Mouse (Mus musculus) forebrain, embryonic 16.5 days (tissue): ENCODE data around the gene Igfbp5. TPM values are rescaled to one million over a fixed set of nuclear protein-coding genes. Genes with fewer than 3 reads are reported as not detected.

Experiments used
- ATAC-seq: fragments of 200-750 bp; cut with Nextera tagmentation; 2 replicates; pipeline ENCODE4 v1.8.0; 2017; ENCODE audit warnings: mild to moderate bottlenecking, moderate library complexity
- H3K27ac ChIP-seq: fragments of 300-500 bp; sonication (generic); 2 replicates; pipeline ENCODE4 v1.5.1; 2014; ENCODE audit warnings: low read length, control low read depth
- H3K27me3 ChIP-seq: fragments of 300-500 bp; sonication (generic); replicated peaks from 2 replicates; pipeline ENCODE4 v1.6.1; 2014; ENCODE audit warnings: low read length; ENCODE audit not compliant: control insufficient read depth, insufficient read depth
- H3K36me3 ChIP-seq: fragments of 300-500 bp; sonication (generic); 2 replicates; pipeline ENCODE4 v1.6.1; 2014; ENCODE audit not compliant: control insufficient read depth, insufficient read depth
- H3K4me1 ChIP-seq: fragments of 300-500 bp; sonication (generic); replicated peaks from 2 replicates; pipeline ENCODE4 v1.6.1; 2014; ENCODE audit warnings: low read length; ENCODE audit not compliant: control insufficient read depth, insufficient read depth
- H3K4me2 ChIP-seq: fragments of 300-500 bp; sonication (generic); 2 replicates; pipeline ENCODE4 v1.6.1; 2014; ENCODE audit warnings: mild to moderate bottlenecking, low read length, control low read depth
- H3K4me3 ChIP-seq: fragments of 300-500 bp; sonication (generic); replicated peaks from 2 replicates; pipeline ENCODE4 v1.5.1; 2014; ENCODE audit warnings: mild to moderate bottlenecking, low read length, control low read depth
- H3K9ac ChIP-seq: fragments of 300-500 bp; sonication (generic); replicated peaks from 2 replicates; pipeline ENCODE4 v1.6.1; 2014; ENCODE audit warnings: low read depth, low read length, control low read depth
- H3K9me3 ChIP-seq: fragments of 300-500 bp; sonication (generic); 2 replicates; pipeline ENCODE4 v1.6.1; 2016; ENCODE audit warnings: low read length; ENCODE audit not compliant: control insufficient read depth
- WGBS: fragments of 180-500 bp; shearing (Covaris S2); extraction: QIAGEN DNeasy Blood & Tissue Kit; methylation state at CpG from one replicate; pipeline ENCODE4 v1.1.7; 2014; 5-methylcytosine and 5-hydroxymethylcytosine counted together
- polyA plus RNA-seq: library from polyadenylated mRNA; unstranded; fragments of >200 nt; fragmentation: Nextera tagmentation; extraction: Ambion mirVana; gene quantifications from 2 replicates; pipeline ENCODE4 v1.2.1, GENCODE M21; 2015

Igfbp5 gene
- polyA plus RNA-seq, 1 experiment from 2014 or later = 26.8 TPM

DNA sequence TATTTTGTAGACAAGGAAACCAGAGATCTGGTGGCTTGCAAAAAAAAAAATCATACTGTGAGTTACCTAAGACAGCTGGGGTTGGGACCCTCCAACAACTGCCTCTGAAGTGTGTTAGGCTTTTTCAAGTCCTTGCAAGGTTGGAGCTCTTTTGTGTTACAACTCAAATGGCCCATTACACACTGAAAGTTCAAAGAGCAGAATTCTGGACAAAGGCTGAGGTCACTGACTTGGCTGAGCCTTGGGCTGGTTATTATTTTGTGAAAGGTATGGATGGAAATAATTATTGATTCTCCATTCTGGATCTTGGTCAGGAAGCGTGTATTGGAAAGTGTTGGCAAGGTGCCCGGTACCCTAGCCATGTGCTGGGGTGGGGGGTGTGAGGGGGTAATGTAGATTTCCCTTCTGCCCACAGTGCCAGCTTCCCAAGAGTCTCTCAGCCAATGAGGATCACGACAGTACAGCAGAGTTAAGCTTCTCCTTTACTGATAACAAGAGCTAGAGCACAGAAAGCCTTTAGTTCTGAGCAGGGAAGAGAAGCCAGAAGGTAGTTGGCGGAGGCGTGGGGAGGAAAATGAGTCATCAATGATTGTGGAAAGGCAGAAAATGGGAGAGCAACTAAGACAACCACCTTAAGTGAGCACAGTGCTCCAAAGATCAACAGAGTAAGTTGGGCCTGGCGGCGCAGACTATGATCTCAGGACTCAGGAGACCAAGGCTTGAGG, 64.6 kb downstream of the Igfbp5 start:
- Histone ChIP-seq H3K4me2 (no peak overlapping the region), H3K27me3 (no peaks in the 10 kb centered on the region), H3K9me3 (peaks cover 4% of the 10 kb centered on the region; the same call in 1 of the 2 replicates), H3K9ac (no peak overlapping the region), H3K4me3 (no peak overlapping the region), H3K4me1 (peaks cover 18% of the 10 kb centered on the region), H3K36me3 (no peaks in the 10 kb centered on the region), H3K27ac (no peak overlapping the region)
- WGBS = 83% methylated on average over 7 of the region's 7 CpGs
- ATAC-seq = no peak

DNA sequence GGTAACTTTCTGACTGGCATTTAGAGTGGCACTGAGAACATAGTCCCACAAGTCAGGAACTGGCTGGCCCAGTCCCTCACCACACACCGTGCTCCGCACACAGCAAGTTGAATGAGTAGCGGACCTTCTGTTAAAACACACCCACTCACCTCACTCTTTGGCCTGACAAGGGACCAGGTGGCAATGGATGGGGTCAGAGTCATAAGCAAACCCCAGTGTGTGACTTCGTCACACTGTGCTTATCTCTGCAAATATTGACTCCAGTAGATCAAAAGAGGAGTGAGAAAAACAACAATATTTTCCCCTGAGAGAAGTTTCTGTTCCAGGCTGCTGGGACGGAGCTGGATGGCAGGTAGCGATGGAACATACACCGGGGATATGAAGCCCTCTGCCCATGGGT, 65.4 kb downstream of the Igfbp5 start:
- no peak overlapping the region for H3K9ac ChIP-seq
- H3K9me3 ChIP-seq = peaks cover 4% of the 10 kb centered on the region; the same call in 1 of the 2 replicates
- no peak overlapping the region for H3K4me3 ChIP-seq
- peaks cover 19% of the 10 kb centered on the region for H3K4me1 ChIP-seq
- H3K36me3 ChIP-seq = no peaks in the 10 kb centered on the region
- no peak overlapping the region for H3K4me2 ChIP-seq
- 94% methylated on average over 7 of the region's 7 CpGs for WGBS
- H3K27ac ChIP-seq = no peak overlapping the region
- no peak for ATAC-seq
- no peaks in the 10 kb centered on the region for H3K27me3 ChIP-seq

Other genes starting within 250 kb of the Igfbp5 start
- gene Ankar, start 174.3 kb downstream of the Igfbp5 start, polyA plus RNA-seq = not detected in 2 replicates
- gene Rpl37a, start 163.6 kb downstream of the Igfbp5 start, polyA plus RNA-seq = 951 and 957 TPM in 2 replicates
- 279 and 331 TPM in 2 replicates for gene Igfbp2, start 50.4 kb downstream of the Igfbp5 start, polyA plus RNA-seq
- gene Tnp1, start 141.0 kb upstream of the Igfbp5 start, polyA plus RNA-seq = not detected in 2 replicates